Mouse (Mus musculus): Measurements from ENCODE around the gene Hdac4. TPM values are rescaled to one million over a fixed set of nuclear protein-coding genes. Genes with fewer than 3 reads are reported as not detected.

The Hdac4 gene
- polyA plus RNA-seq, 1 experiment from 2014 or later: 15.4 TPM

DNA sequence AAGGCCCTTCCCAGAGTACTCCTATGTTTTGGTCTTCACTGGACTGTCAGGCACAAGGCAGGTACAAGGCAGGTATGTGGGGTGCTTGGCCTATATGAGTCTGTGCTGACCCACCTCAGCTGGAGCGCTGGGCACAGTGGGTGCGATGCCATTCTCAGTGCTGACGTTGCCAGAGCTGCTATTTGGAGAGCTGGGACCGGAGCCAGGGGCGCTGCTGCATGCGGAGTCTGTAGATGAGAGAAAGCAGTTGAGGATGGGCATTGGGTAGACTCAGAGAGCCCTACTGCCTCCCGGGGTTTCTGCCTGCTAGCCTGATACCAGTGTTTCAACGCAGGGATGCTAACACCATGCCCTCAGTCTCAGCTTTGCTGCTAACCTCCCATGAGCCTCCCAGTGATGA lies 208.1 kb downstream of the Hdac4 start:
- no peak overlapping the region for H3K4me2 ChIP-seq (ENCODE audit: low read length)
- no peak overlapping the region for H3K9ac ChIP-seq (ENCODE audit: low read length)
- H3K27me3 ChIP-seq (ENCODE audit: control insufficient read depth, insufficient read depth, low read length): no peaks in the 10 kb centered on the region
- 84% methylated on average over 8 of the region's 8 CpGs for WGBS
- H3K4me1 ChIP-seq (ENCODE audit: control insufficient read depth in 2 of 2, insufficient read depth in 2 of 2, low read length in 2 of 2): no peaks in the 10 kb centered on the region
- no peaks in the 10 kb centered on the region for H3K9me3 ChIP-seq (ENCODE audit: control insufficient read depth, low read length)
- H3K27ac ChIP-seq (replicated peaks in 1 of 2; ENCODE audit: control insufficient read depth in 1 of 2, insufficient read depth in 1 of 2, low read depth in 2 of 2, low read length in 2 of 2): no peak overlapping the region
- peaks cover 84% of the 10 kb centered on the region for H3K36me3 ChIP-seq (ENCODE audit: control insufficient read depth, insufficient read depth, low read length)
- ATAC-seq (ENCODE audit: insufficient number of reproducible peaks, insufficient read depth, low FRiP score, low read depth): no peak
- no peak overlapping the region for H3K4me3 ChIP-seq (ENCODE audit: control insufficient read depth in 1 of 2, insufficient read depth in 1 of 2, low read depth in 1 of 2, low read length in 2 of 2)

DNA sequence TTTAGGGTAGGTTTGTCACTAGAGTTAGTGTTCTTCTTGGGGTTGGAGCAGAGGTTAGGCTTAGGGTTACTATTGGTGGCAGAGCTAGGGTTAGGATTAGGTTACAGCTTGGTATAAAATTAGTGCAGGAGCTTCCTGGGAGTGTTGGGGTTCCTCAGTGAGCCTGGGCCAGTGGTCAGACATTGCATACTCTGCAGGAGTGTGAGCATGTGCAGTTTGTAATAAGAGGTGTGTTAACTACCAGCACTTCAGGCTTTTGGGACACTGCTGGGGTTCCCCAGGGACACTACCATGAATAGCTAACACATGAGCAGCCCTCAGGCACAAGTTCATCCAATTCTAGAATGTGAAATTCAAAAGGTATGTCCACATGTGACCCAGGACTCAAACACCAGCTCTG lies 209.7 kb downstream of the Hdac4 start:
- Histone ChIP-seq H3K9me3 (ENCODE audit: control insufficient read depth, low read length) (no peaks in the 10 kb centered on the region), H3K27me3 (ENCODE audit: control insufficient read depth, insufficient read depth, low read length) (no peaks in the 10 kb centered on the region), H3K4me2 (ENCODE audit: low read length) (no peak overlapping the region), H3K27ac (replicated peaks in 1 of 2; ENCODE audit: control insufficient read depth in 1 of 2, insufficient read depth in 1 of 2, low read depth in 2 of 2, low read length in 2 of 2) (no peak overlapping the region), H3K4me1 (ENCODE audit: control insufficient read depth in 2 of 2, insufficient read depth in 2 of 2, low read length in 2 of 2) (peaks cover 3 to 11% of the 10 kb centered on the region in 2 experiments; a peak in 2 of 4 replicates), H3K9ac (ENCODE audit: low read length) (no peak overlapping the region), H3K4me3 (ENCODE audit: control insufficient read depth in 1 of 2, insufficient read depth in 1 of 2, low read depth in 1 of 2, low read length in 2 of 2) (no peak overlapping the region), H3K36me3 (ENCODE audit: control insufficient read depth, insufficient read depth, low read length) (peaks cover 83% of the 10 kb centered on the region)
- no peak for ATAC-seq (ENCODE audit: insufficient number of reproducible peaks, insufficient read depth, low FRiP score, low read depth)

DNA sequence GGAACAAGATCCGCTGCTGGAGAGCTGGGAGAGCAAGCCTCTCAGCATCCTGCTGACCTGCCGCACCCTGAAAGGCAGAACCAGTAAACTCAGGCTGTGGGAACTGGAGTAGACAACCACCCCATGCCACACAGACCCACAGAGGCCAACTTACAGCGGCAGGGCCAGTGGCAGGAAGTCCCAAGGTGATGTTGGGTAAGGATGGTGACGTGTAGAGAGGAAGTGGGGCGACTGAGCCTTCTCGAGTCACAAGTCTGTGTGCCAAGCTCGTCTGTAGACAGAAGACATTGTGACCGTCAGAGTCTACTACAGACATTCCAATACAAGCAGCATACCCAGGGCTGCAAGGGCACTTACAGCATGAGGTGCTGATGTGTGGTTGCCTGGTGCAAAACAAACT lies 211.0 kb downstream of the Hdac4 start:
- H3K9ac ChIP-seq (ENCODE audit: low read length): no peak overlapping the region
- H3K4me1 ChIP-seq (ENCODE audit: control insufficient read depth in 2 of 2, insufficient read depth in 2 of 2, low read length in 2 of 2): peaks cover 3 to 11% of the 10 kb centered on the region in 2 experiments; a peak in 2 of 4 replicates
- H3K4me3 ChIP-seq (ENCODE audit: control insufficient read depth in 1 of 2, insufficient read depth in 1 of 2, low read depth in 1 of 2, low read length in 2 of 2): no peak overlapping the region
- H3K27me3 ChIP-seq (ENCODE audit: control insufficient read depth, insufficient read depth, low read length): no peaks in the 10 kb centered on the region
- 68% methylated on average over 8 of the region's 8 CpGs for WGBS
- H3K27ac ChIP-seq (replicated peaks in 1 of 2; ENCODE audit: control insufficient read depth in 1 of 2, insufficient read depth in 1 of 2, low read depth in 2 of 2, low read length in 2 of 2): no peak overlapping the region
- H3K36me3 ChIP-seq (ENCODE audit: control insufficient read depth, insufficient read depth, low read length): peaks cover 78% of the 10 kb centered on the region
- no peak for ATAC-seq (ENCODE audit: insufficient number of reproducible peaks, insufficient read depth, low FRiP score, low read depth)
- H3K4me2 ChIP-seq (ENCODE audit: low read length): no peak overlapping the region
- no peaks in the 10 kb centered on the region for H3K9me3 ChIP-seq (ENCODE audit: control insufficient read depth, low read length)

GRCm38 (mm10) chr1:91981381-91981780 lies 214.1 kb downstream of the Hdac4 start:
- WGBS: 25% methylated on average over 1 of the region's 1 CpGs
- no peak for ATAC-seq (ENCODE audit: insufficient number of reproducible peaks, insufficient read depth, low FRiP score, low read depth)
- H3K4me3 ChIP-seq (ENCODE audit: control insufficient read depth in 1 of 2, insufficient read depth in 1 of 2, low read depth in 1 of 2, low read length in 2 of 2): no peak overlapping the region
- no peak overlapping the region for H3K4me2 ChIP-seq (ENCODE audit: low read length)
- no peaks in the 10 kb centered on the region for H3K27me3 ChIP-seq (ENCODE audit: control insufficient read depth, insufficient read depth, low read length)
- H3K9ac ChIP-seq (ENCODE audit: low read length): no peak overlapping the region
- no peak overlapping the region for H3K27ac ChIP-seq (replicated peaks in 1 of 2; ENCODE audit: control insufficient read depth in 1 of 2, insufficient read depth in 1 of 2, low read depth in 2 of 2, low read length in 2 of 2)
- H3K9me3 ChIP-seq (ENCODE audit: control insufficient read depth, low read length): no peaks in the 10 kb centered on the region
- peaks cover 6 to 21% of the 10 kb centered on the region in 2 experiments; a peak in 3 of 4 replicates for H3K4me1 ChIP-seq (ENCODE audit: control insufficient read depth in 2 of 2, insufficient read depth in 2 of 2, low read length in 2 of 2)
- peaks cover 65% of the 10 kb centered on the region for H3K36me3 ChIP-seq (ENCODE audit: control insufficient read depth, insufficient read depth, low read length)

- 42% methylated on average over 3 of the region's 3 CpGs for WGBS
- no peak for ATAC-seq (ENCODE audit: insufficient number of reproducible peaks, insufficient read depth, low FRiP score, low read depth)
- Histone ChIP-seq H3K27ac (replicated peaks in 1 of 2; ENCODE audit: control insufficient read depth in 1 of 2, insufficient read depth in 1 of 2, low read depth in 2 of 2, low read length in 2 of 2) (no peak overlapping the region), H3K27me3 (ENCODE audit: control insufficient read depth, insufficient read depth, low read length) (no peaks in the 10 kb centered on the region), H3K9me3 (ENCODE audit: control insufficient read depth, low read length) (no peaks in the 10 kb centered on the region), H3K4me2 (ENCODE audit: low read length) (no peak overlapping the region), H3K4me1 (ENCODE audit: control insufficient read depth in 2 of 2, insufficient read depth in 2 of 2, low read length in 2 of 2) (peaks cover 6 to 21% of the 10 kb centered on the region in 2 experiments; a peak in 3 of 4 replicates), H3K36me3 (ENCODE audit: control insufficient read depth, insufficient read depth, low read length) (peaks cover 62% of the 10 kb centered on the region), H3K4me3 (ENCODE audit: control insufficient read depth in 1 of 2, insufficient read depth in 1 of 2, low read depth in 1 of 2, low read length in 2 of 2) (no peak overlapping the region), H3K9ac (ENCODE audit: low read length) (no peak overlapping the region)
These were observed 217.1 kb downstream of the Hdac4 start for GRCm38 (mm10) chr1:91978443-91978842.

DNA sequence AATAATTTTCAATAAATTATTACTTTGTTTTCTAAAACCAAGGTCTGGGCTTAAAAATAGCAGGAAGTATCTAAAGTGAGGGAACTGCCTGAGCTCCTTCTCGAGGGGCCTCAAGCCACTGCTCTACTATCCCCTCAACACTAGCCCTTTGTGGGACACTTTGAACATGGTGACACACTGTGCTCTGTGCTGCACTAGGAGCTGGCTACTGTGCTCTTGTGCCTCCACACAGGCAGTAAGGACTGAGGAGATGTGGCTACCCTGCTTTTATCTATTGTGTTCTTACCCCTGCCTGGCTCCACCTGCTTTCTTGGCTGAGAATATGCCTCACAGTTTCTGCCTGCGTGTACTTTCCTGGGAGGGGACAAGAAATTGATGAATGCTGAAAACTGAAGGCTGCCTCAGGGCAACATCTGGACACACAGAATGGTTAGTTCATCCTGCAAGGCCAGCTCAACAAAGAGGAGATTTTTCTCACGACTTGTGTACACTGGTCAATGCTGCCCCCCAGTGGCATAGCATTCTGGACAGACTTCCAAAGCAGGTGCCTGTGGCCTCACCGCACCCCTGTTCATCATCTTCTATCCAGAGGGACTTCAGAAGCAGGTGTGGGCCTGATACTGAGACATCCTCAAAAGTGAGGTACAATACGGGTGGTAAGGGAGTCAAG lies 226.7 kb downstream of the Hdac4 start:
- Histone ChIP-seq H3K4me1 (ENCODE audit: control insufficient read depth in 2 of 2, insufficient read depth in 2 of 2, low read length in 2 of 2) (no peaks in the 10 kb centered on the region), H3K9me3 (ENCODE audit: control insufficient read depth, low read length) (no peaks in the 10 kb centered on the region), H3K4me3 (ENCODE audit: control insufficient read depth in 1 of 2, insufficient read depth in 1 of 2, low read depth in 1 of 2, low read length in 2 of 2) (no peak overlapping the region), H3K27me3 (ENCODE audit: control insufficient read depth, insufficient read depth, low read length) (no peaks in the 10 kb centered on the region), H3K9ac (ENCODE audit: low read length) (no peak overlapping the region), H3K36me3 (ENCODE audit: control insufficient read depth, insufficient read depth, low read length) (peaks cover 90% of the 10 kb centered on the region), H3K4me2 (ENCODE audit: low read length) (no peak overlapping the region), H3K27ac (replicated peaks in 1 of 2; ENCODE audit: control insufficient read depth in 1 of 2, insufficient read depth in 1 of 2, low read depth in 2 of 2, low read length in 2 of 2) (no peak overlapping the region)
- no peak for ATAC-seq (ENCODE audit: insufficient number of reproducible peaks, insufficient read depth, low FRiP score, low read depth)
- WGBS: 67% methylated on average over 5 of the region's 5 CpGs

GRCm38 (mm10) chr1:91967041-91967440 lies 228.5 kb downstream of the Hdac4 start:
- Histone ChIP-seq H3K9me3 (ENCODE audit: control insufficient read depth, low read length) (no peaks in the 10 kb centered on the region), H3K4me3 (ENCODE audit: control insufficient read depth in 1 of 2, insufficient read depth in 1 of 2, low read depth in 1 of 2, low read length in 2 of 2) (no peak overlapping the region), H3K36me3 (ENCODE audit: control insufficient read depth, insufficient read depth, low read length) (peaks cover 79% of the 10 kb centered on the region), H3K27ac (replicated peaks in 1 of 2; ENCODE audit: control insufficient read depth in 1 of 2, insufficient read depth in 1 of 2, low read depth in 2 of 2, low read length in 2 of 2) (no peak overlapping the region), H3K27me3 (ENCODE audit: control insufficient read depth, insufficient read depth, low read length) (no peaks in the 10 kb centered on the region), H3K4me1 (ENCODE audit: control insufficient read depth in 2 of 2, insufficient read depth in 2 of 2, low read length in 2 of 2) (no peaks in the 10 kb centered on the region), H3K4me2 (ENCODE audit: low read length) (no peak overlapping the region), H3K9ac (ENCODE audit: low read length) (no peak overlapping the region)
- no peak for ATAC-seq (ENCODE audit: insufficient number of reproducible peaks, insufficient read depth, low FRiP score, low read depth)
- WGBS: 87% methylated on average over 1 of the region's 1 CpGs
